Mouse (Mus musculus) CH12.LX (cell line): Measurements from ENCODE around the gene Il2rb.

Experiments
- CHD2 ChIP-seq: IDR thresholded peaks from 2 replicates; pipeline ENCODE4 v1.6.1; 2011; ENCODE audit warnings: low read length, improper control_type of control experiment
- TBP ChIP-seq: conservative IDR thresholded peaks from 2 replicates; pipeline ENCODE4 v1.6.1; 2011; ENCODE audit warnings: low read depth, low read length, improper control_type of control experiment
- UBTF ChIP-seq: IDR thresholded peaks from 2 replicates; pipeline ENCODE4 v1.6.1; 2012; ENCODE audit warnings: low read depth, mild to moderate bottlenecking, inconsistent platforms, low read length, improper control_type of control experiment, moderate library complexity
- ZMIZ1 ChIP-seq: IDR thresholded peaks from 2 replicates; pipeline ENCODE4 v1.6.1; 2012; ENCODE audit warnings: low read depth, mild to moderate bottlenecking, inconsistent platforms, low read length, improper control_type of control experiment

DNA sequence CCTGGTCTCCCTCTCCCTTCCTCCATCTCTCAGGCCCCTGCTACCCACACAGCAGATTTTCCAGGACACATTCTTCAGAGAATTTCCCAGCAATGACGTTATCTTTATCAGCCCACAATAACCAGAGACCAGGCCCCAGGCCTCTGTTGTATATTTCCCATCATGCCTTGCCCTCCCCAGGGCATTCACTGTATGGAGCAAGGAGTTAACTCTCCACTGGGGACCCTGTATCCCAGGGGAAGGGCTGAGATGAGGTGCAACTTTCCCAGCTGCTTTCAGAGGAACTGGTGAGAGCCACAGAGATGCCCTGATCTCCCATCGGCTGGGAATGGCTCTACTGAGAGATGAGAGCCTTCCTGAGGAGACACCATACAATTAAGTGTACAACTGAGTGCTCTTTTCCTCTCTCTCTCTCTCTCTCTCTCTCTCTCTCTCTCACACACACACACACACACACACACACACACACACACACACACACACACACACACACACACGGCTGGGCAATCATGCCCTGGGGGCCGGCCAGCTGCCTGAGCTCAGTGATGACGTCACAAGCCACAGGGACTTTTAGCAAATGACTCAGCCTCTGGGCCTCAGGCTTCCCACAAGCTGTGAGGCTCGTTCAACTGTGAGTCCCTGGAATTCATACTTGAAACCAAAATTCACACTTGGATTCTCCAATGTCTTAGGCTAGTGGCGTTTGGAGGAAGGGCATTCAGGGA lies 45.2 kb downstream of the Il2rb start:
- TF ChIP-seq ZMIZ1 (no peak), UBTF (no peak), CHD2 (0 out of 2 replicates have a peak, but pooled peaks have one; percentile 11), TBP (no peak)
